Mouse (Mus musculus) MEL (cell line): ENCODE data around the gene Cyp1a1.

ENCODE experiments used
- CTCF ChIP-seq, 3 experiments: IDR thresholded peaks in 2 of 3; conservative IDR thresholded peaks in 1 of 3; 2 replicates each; pipeline ENCODE4 v1.5.1; 2011 to 2012; ENCODE audit warnings: low read length in 3 of 3, low read depth in 2 of 3, mild to moderate bottlenecking in 2 of 3, improper control_type of control experiment in 1 of 3, inconsistent platforms in 1 of 3, mixed read lengths in 1 of 3, moderate library complexity in 1 of 3; ENCODE audit not compliant: control insufficient read depth in 1 of 3, insufficient read depth in 1 of 3, poor library complexity in 1 of 3, severe bottlenecking in 1 of 3
- EP300 ChIP-seq, 2 experiments: IDR thresholded peaks; 2 replicates each; pipeline ENCODE4 v1.6.1; 2011; ENCODE audit warnings: improper control_type of control experiment in 2 of 2, low read length in 2 of 2, low read depth in 1 of 2, mild to moderate bottlenecking in 1 of 2
- JUND ChIP-seq: IDR thresholded peaks from 2 replicates; pipeline ENCODE4 v1.6.1; 2011; ENCODE audit warnings: low read depth, mild to moderate bottlenecking, improper control_type of control experiment, low read length
- MAFK ChIP-seq: IDR thresholded peaks from 2 replicates; pipeline ENCODE4 v1.6.1; 2011; ENCODE audit warnings: low read depth, mild to moderate bottlenecking, low read length, improper control_type of control experiment, borderline replicate concordance
- NELFE ChIP-seq: IDR thresholded peaks from 2 replicates; pipeline ENCODE4 v1.6.1; 2011; ENCODE audit warnings: low read depth, low read length, improper control_type of control experiment
- RCOR1 ChIP-seq: IDR thresholded peaks from 2 replicates; pipeline ENCODE4 v1.6.1; 2012; ENCODE audit warnings: low read depth, mild to moderate bottlenecking, inconsistent platforms, low read length, improper control_type of control experiment
- TAL1 ChIP-seq: IDR thresholded peaks from 2 replicates; pipeline ENCODE4 v1.6.1; 2012; ENCODE audit warnings: mild to moderate bottlenecking, inconsistent platforms, low read length, moderate library complexity, mixed read lengths
- ZMIZ1 ChIP-seq: IDR thresholded peaks from 2 replicates; pipeline ENCODE4 v1.6.1; 2012; ENCODE audit warnings: low read depth, mild to moderate bottlenecking, inconsistent platforms, low read length, improper control_type of control experiment, moderate library complexity

- TF ChIP-seq EP300 (IDR thresholded peaks at IDR 0.05; ENCODE audit: low read depth in 1 of 2, low read length in 2 of 2), result no peak
- no peak for TF ChIP-seq RCOR1
- no peak for TF ChIP-seq MAFK
- TF ChIP-seq CTCF (IDR thresholded peaks at IDR 0.05 in 2 of 3, conservative IDR thresholded peaks at IDR 0.05 in 1 of 3; ENCODE audit: control insufficient read depth in 1 of 3, insufficient read depth in 1 of 3, low read depth in 2 of 3, low read length in 3 of 3, poor library complexity in 1 of 3, severe bottlenecking in 1 of 3), result no peak
- TF ChIP-seq ZMIZ1, result no peak
- TF ChIP-seq NELFE, result no peak
- no peak for TF ChIP-seq JUND
- no peak for TF ChIP-seq TAL1
These were observed 26.2 kb upstream of the Cyp1a1 start for GRCm38 (mm10) chr9:57661552-57661951.
